Mouse (Mus musculus): ENCODE results near the gene Tbc1d17. TPM values are rescaled to one million over a fixed set of nuclear protein-coding genes. Genes with fewer than 3 reads are reported as not detected.

The Tbc1d17 gene
- polyA plus RNA-seq, 1 experiment from 2014 or later = 84.0 TPM

- Histone ChIP-seq H3K4me3 (ENCODE audit: low read depth, low read length) (no peak overlapping the region), H3K27ac (ENCODE audit: low read length) (no peak overlapping the region), H3K4me2 (replicated peaks; ENCODE audit: low read depth, low read length) (no peak overlapping the region), H3K36me3 (ENCODE audit: insufficient read depth, low read length) (no peaks in the 10 kb centered on the region), H3K4me1 (ENCODE audit: insufficient read depth, low read depth, low read length) (peaks cover 12% of the 10 kb centered on the region; the same call in 1 of the 2 replicates), H3K9me3 (ENCODE audit: low read length) (no peaks in the 10 kb centered on the region), H3K27me3 (replicated peaks; ENCODE audit: insufficient read depth, low read length) (no peaks in the 10 kb centered on the region), H3K9ac (replicated peaks; ENCODE audit: low read depth) (no peak overlapping the region)
- WGBS = 83% methylated on average over 3 of the region's 3 CpGs
- DNase-seq (ENCODE audit: low spot score) = no peak
- ATAC-seq = no peak
- TF ChIP-seq CTCF (IDR thresholded peaks at IDR 0.05) (no peak), EP300 (IDR thresholded peaks at IDR 0.05) (no peak)
Measured at GRCm38 (mm10) chr7:44894175-44894574, 45.3 kb upstream of the Tbc1d17 start.

- H3K27ac ChIP-seq (ENCODE audit: low read length) = peak overlapping the region; percentile 33; the same call in 1 of the 2 replicates
- peak overlapping the region; percentile 91; the same call in 1 of the 2 replicates for H3K4me2 ChIP-seq (replicated peaks; ENCODE audit: low read depth, low read length)
- TF ChIP-seq CTCF (IDR thresholded peaks at IDR 0.05) (no peak), EP300 (IDR thresholded peaks at IDR 0.05) (no peak)
- ATAC-seq (no peak), DNase-seq (ENCODE audit: low spot score) (no peak)
- H3K4me3 ChIP-seq (ENCODE audit: low read depth, low read length) = peak overlapping the region; percentile 84; the same call in 1 of the 2 replicates
- WGBS = 18% methylated on average over 8 of the region's 8 CpGs
- H3K9ac ChIP-seq (replicated peaks; ENCODE audit: low read depth) = no peak overlapping the region
- no peaks in the 10 kb centered on the region for H3K36me3 ChIP-seq (ENCODE audit: insufficient read depth, low read length)
- no peaks in the 10 kb centered on the region for H3K9me3 ChIP-seq (ENCODE audit: low read length)
- peaks cover 12% of the 10 kb centered on the region; the same call in 1 of the 2 replicates for H3K4me1 ChIP-seq (ENCODE audit: insufficient read depth, low read depth, low read length)
- H3K27me3 ChIP-seq (replicated peaks; ENCODE audit: insufficient read depth, low read length) = no peaks in the 10 kb centered on the region
Measured at GRCm38 (mm10) chr7:44893197-44893596, 44.3 kb upstream of the Tbc1d17 start.

- ATAC-seq = peak; percentile 76
- TF ChIP-seq EP300 (IDR thresholded peaks at IDR 0.05) = peak; percentile 63; the same call in 1 of the 2 replicates
- TF ChIP-seq CTCF (IDR thresholded peaks at IDR 0.05) = no peak
- H3K4me2 ChIP-seq (replicated peaks; ENCODE audit: low read depth, low read length) = peak within 1 kb of the TSS; percentile 91
- peaks cover 12% of the 10 kb centered on the region; the same call in 1 of the 2 replicates for H3K4me1 ChIP-seq (ENCODE audit: insufficient read depth, low read depth, low read length)
- peak; percentile 98 for DNase-seq (ENCODE audit: low spot score)
- H3K36me3 ChIP-seq (ENCODE audit: insufficient read depth, low read length) = no peaks in the 10 kb centered on the region
- peak within 1 kb of the TSS; percentile 97 for H3K27ac ChIP-seq (ENCODE audit: low read length)
- H3K27me3 ChIP-seq (replicated peaks; ENCODE audit: insufficient read depth, low read length) = no peaks in the 10 kb centered on the region
- H3K4me3 ChIP-seq (ENCODE audit: low read depth, low read length) = peak within 1 kb of the TSS; percentile 84
- under 1% methylated on average over 54 of the region's 56 CpGs for WGBS
- H3K9ac ChIP-seq (replicated peaks; ENCODE audit: low read depth) = peak within 1 kb of the TSS; percentile 85
- H3K9me3 ChIP-seq (ENCODE audit: low read length) = no peaks in the 10 kb centered on the region
Measured at GRCm38 (mm10) chr7:44892276-44892921, 43.5 kb upstream of the Tbc1d17 start, which contains the start of gene Med25. Gene Med25, minus strand, starts transcription at chr7:44892712.

- DNase-seq (ENCODE audit: low spot score) = no peak
- Histone ChIP-seq H3K27ac (ENCODE audit: low read length) (peak overlapping the region; percentile 97), H3K4me3 (ENCODE audit: low read depth, low read length) (peak overlapping the region; percentile 84), H3K27me3 (replicated peaks; ENCODE audit: insufficient read depth, low read length) (no peaks in the 10 kb centered on the region), H3K36me3 (ENCODE audit: insufficient read depth, low read length) (no peaks in the 10 kb centered on the region), H3K4me2 (replicated peaks; ENCODE audit: low read depth, low read length) (peak overlapping the region; percentile 91), H3K9ac (replicated peaks; ENCODE audit: low read depth) (peak overlapping the region; percentile 85), H3K4me1 (ENCODE audit: insufficient read depth, low read depth, low read length) (peaks cover 7% of the 10 kb centered on the region; the same call in 1 of the 2 replicates), H3K9me3 (ENCODE audit: low read length) (no peaks in the 10 kb centered on the region)
- TF ChIP-seq EP300 (IDR thresholded peaks at IDR 0.05) = no peak
- no peak for TF ChIP-seq CTCF (IDR thresholded peaks at IDR 0.05)
- WGBS = 11% methylated on average over 6 of the region's 6 CpGs
- ATAC-seq = no peak
Measured at GRCm38 (mm10) chr7:44891611-44892010, 42.7 kb upstream of the Tbc1d17 start.

- Histone ChIP-seq H3K9ac (replicated peaks; ENCODE audit: low read depth) (no peak overlapping the region), H3K27me3 (replicated peaks; ENCODE audit: insufficient read depth, low read length) (no peaks in the 10 kb centered on the region), H3K9me3 (ENCODE audit: low read length) (no peaks in the 10 kb centered on the region), H3K36me3 (ENCODE audit: insufficient read depth, low read length) (no peaks in the 10 kb centered on the region), H3K4me1 (ENCODE audit: insufficient read depth, low read depth, low read length) (peaks cover 4% of the 10 kb centered on the region; the same call in 1 of the 2 replicates), H3K4me2 (replicated peaks; ENCODE audit: low read depth, low read length) (peak overlapping the region; percentile 91), H3K4me3 (ENCODE audit: low read depth, low read length) (no peak overlapping the region), H3K27ac (ENCODE audit: low read length) (no peak overlapping the region)
- ATAC-seq = no peak
- TF ChIP-seq EP300 (IDR thresholded peaks at IDR 0.05) = no peak
- TF ChIP-seq CTCF (IDR thresholded peaks at IDR 0.05) = no peak
- 65% methylated on average over 4 of the region's 4 CpGs for WGBS
- DNase-seq (ENCODE audit: low spot score) = no peak
Measured at GRCm38 (mm10) chr7:44890737-44891136, 41.9 kb upstream of the Tbc1d17 start.

- H3K36me3 ChIP-seq (ENCODE audit: insufficient read depth, low read length) = no peaks in the 10 kb centered on the region
- DNase-seq (ENCODE audit: low spot score) (no peak), ATAC-seq (no peak)
- H3K4me3 ChIP-seq (ENCODE audit: low read depth, low read length) = no peak overlapping the region
- 81% methylated on average over 6 of the region's 7 CpGs for WGBS
- peaks cover 3% of the 10 kb centered on the region; the same call in 1 of the 2 replicates for H3K4me1 ChIP-seq (ENCODE audit: insufficient read depth, low read depth, low read length)
- no peak overlapping the region for H3K27ac ChIP-seq (ENCODE audit: low read length)
- no peak overlapping the region for H3K9ac ChIP-seq (replicated peaks; ENCODE audit: low read depth)
- no peaks in the 10 kb centered on the region for H3K27me3 ChIP-seq (replicated peaks; ENCODE audit: insufficient read depth, low read length)
- TF ChIP-seq CTCF (IDR thresholded peaks at IDR 0.05) = no peak
- TF ChIP-seq EP300 (IDR thresholded peaks at IDR 0.05) = no peak
- no peak overlapping the region for H3K4me2 ChIP-seq (replicated peaks; ENCODE audit: low read depth, low read length)
- H3K9me3 ChIP-seq (ENCODE audit: low read length) = no peaks in the 10 kb centered on the region
Measured at GRCm38 (mm10) chr7:44890180-44890579, 41.3 kb upstream of the Tbc1d17 start.

Measured in lung, postnatal 0 days (tissue).